Mouse (Mus musculus) lung, adult 18-20 months (tissue): ENCODE measurements around the gene Ndufs2.

ENCODE experiments used
- DNase-seq, 2 experiments: peaks; one replicate each; pipeline ENCODE4 v3.0.0; 2022; ENCODE audit warnings: mixed read lengths in 2 of 2

Ndufs2 gene

DNA sequence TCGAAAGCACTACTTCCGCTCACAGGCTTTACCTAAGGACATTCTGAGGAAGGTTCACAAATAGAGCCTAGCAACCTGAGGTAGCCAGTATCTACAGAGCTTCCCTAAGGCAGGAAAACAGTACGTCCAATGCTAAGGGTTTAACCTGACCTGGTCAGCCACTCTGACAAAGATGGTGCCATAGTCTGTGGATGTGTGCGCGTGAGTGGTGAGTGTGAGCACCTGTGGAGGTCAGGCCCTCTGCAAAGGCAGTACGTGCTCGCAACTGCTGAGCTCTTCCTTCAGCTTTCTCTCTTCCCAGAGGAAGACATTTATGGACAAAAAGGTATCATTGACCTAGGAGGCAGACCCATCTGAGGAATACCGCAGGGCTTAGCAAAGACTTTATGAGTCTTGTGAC lies 27.2 kb upstream of the Ndufs2 start:
- DNase-seq: peak in 1 of 2 experiments; percentile 1

DNA sequence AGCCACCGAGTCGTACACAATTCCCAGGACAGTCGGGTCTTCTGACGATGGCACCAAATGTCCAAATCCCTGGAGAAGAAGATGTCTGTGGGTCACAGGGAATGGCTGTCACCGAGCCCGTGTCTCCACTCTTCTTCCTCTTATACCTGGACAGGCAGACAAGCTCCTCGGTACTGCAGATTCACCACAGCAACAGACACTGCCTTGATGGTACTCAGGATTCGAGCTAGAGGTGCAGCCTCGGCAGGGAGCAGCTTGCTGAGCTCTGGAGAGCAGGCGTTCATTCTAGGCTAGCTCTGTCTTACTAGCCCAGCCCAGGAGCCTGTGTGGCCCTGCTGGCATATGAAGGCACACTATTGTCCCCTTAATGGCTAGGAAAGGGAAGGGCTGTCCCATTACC lies 26.5 kb upstream of the Ndufs2 start:
- no peak for DNase-seq

DNA sequence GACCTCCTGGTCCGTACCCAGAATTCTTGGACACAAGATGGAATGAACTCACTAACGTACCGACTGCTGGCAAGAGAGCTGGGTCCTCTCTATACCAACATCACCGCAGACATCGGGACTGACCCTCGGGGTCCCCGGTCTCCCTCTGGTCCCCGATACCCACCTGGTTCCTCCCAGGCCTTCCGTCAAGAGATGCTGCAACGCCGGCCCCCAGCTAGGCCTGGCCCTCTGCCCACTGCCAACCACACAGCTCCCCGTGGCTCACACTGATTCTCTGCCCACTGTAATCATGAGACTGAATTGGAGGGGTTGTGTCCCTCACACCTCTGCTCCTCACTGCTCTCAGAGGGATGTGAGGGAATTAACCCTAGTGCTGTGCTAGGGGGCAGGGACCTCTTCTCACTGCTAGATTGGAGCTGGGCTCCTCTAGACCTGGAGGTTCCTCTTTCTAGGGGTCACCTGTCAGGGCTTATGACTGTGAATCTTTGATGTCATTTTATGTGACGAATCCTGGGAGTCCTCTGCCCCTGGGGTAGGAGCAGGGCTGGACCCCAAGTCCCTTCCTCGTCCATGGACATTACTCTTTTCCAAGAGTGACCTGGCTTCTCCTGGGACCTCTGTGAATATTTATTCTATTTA lies 25.0 kb upstream of the Ndufs2 start:
- no peak for DNase-seq

DNA sequence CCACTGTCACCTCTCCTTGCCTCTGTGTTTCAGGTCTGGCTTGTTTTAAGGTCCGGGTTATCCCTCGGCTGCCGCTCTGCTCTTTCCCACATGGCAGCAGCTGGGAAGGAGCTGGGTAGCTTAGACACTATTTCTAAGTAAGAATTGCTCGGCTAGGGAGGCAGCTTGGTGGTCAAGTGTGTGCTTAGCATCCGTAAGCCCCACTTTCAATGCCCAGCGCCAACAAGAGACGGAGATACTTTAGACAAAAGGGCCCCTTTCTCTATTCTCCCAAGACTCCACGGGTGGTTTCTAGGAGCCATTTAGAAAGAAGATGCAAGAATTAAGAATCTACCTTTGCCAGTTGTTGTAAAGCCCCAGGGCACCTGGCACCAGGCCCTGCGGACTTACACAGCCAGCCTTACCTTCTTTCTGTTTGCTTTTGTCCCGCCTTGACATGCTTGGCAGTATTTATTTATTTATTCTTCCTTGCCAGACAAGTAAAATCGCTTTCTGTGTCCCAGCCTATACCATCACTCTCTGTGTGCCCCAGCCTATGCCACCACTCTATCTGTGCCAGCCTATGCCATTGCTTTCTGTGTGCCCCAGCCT lies 24.1 kb upstream of the Ndufs2 start:
- DNase-seq: peak in 1 of 2 experiments; percentile 39

DNA sequence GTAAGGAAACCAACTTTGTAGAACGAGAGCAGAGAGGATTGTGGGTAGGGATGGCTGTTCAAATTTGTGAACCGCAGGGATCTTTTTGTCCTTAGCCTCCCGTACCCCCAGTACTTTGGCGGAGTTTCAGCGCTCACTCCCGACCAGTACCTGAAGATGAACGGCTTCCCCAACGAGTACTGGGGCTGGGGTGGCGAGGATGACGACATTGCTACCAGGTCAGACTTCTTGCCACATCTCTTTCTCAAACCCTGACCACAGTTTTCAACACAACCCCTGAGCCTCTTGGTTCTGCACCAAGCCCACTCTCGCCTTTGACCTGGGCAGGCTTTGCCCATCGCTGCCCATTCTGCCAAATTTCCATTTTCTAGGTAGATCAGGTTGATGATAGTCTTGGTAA lies 23.0 kb upstream of the Ndufs2 start:
- DNase-seq: no peak

DNA sequence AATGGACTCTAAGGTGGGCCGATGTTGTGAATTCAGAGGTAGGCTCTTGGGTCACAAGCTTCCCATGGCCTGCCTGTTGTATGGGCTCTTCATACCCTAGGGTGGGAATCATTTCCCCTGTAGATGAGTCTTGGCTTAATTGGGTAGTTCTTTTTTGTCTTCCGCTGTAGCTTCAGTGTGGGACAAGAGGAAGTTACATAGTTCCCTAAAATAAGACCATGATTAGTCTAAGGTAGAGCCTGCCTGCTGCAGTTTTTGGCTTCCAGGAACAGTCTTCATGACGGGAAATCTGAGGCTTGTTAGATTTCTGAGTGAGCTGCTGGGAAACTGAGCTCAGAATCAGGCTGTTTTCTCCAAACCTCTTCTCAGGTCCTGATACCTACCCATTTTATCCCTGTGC lies 20.9 kb upstream of the Ndufs2 start:
- no peak for DNase-seq

DNA sequence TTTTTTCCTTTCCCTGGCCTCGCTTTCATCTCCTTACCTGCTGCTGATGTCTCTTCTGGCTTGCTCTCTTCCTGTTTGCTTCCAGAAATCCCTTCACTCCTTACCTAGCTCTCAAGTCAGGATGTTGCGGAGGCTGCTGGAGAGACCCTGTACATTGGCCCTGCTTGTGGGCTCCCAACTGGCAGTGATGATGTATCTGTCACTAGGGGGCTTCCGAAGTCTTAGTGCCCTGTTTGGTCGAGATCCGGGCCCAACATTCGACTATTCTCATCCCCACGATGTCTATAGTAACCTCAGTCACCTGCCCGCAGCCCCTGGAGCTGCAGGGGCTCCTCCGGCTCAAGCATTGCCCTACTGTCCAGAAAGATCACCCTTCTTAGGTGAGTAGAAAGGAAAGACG lies 20.4 kb upstream of the Ndufs2 start:
- no peak for DNase-seq

DNA sequence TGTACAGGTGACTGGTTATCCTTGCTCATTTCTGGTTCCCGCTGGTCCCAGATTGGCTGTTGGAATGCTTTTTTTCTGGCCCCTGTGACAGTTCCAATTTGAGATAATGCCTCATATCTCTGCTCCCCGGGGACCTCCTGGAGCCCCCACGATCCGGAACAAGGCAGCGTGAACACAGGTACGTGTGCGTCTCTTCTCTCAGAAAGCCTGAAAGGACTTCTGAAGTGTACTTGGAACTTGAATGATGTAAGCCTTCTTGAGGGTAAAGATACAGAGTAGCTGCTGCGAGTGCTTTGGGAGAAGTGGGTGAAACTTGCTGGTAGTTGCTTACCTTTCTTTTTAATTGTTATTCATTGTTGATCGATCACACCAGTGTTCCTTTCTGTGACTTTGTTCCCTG lies 20.0 kb upstream of the Ndufs2 start:
- no peak for DNase-seq

DNA sequence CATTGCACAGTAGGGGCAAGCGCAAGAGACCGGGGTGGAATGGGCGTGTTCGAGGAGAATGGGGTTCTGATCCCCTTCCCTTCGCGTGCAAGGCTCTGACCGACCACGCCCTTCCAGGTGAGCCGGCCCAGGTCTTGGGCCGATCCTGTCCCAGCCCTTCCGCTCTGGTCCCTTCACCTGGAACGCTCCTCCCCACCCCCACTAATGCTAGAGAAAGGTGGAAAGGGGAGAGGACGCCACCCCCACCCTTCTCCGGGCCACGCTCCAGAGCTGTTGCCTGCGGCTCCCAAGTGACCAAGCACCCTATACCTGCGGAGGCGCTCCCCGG lies 19.3 kb upstream of the Ndufs2 start:
- peak; percentile 77 to 83 for DNase-seq

DNA sequence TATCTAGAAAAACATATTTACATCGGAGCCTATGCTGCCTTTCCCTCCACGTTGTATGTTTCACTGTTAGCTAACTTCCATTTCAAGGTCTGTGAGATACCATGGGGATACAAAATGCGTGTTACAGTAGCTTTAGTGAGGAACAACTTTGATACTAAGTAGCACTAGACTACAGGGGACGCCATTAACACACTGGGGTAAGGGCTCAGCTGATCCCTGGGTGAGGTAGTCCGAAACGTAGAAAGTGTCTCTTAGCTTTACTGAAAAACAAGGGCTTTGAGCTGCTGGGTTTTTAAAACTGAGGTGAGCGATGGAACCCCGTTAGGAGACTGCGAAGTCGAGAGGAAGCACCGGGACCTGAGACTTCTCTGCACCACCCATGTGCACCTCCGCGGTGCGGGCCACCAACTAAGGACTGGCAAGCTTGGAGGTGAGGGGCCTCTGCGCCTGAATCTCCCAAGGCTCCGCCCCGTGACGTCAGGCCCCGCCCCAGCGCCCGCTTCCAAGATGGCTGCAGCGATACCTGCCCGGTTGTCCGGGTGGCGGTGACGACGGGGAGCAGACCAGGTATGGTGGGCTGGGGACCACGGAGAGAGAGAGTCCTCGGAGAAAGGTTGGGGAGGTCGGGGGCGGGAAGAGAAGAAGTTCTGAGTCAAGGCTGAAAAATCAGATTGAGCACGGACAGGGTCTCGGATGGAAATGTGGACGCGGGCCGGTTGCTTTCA lies 18.8 kb upstream of the Ndufs2 start, which contains the start of gene B4galt3:
Gene B4galt3 (plus strand): TSS at position 481 of the 725 bp plus-strand sequence.
- DNase-seq: peak; percentile 96 to 97

DNA sequence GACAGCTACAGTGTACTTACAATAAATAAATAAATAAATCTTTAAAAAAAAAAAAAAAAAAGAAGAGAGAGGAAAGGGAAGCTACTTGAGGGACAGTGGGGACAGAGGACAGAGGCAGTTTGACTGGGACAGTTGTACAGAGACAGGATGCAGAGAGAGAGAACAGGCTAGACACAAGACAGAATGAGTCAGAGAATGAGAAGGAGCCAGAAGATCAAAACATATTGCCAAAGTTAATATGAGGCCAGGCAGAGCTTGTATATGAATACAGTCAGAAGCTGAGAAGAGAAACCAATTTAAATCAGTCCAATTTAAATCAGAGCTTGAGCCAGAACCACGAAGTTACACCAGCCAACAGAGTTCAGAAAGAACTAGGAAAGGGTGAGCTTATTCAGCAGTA lies 17.2 kb upstream of the Ndufs2 start:
- DNase-seq: no peak

DNA sequence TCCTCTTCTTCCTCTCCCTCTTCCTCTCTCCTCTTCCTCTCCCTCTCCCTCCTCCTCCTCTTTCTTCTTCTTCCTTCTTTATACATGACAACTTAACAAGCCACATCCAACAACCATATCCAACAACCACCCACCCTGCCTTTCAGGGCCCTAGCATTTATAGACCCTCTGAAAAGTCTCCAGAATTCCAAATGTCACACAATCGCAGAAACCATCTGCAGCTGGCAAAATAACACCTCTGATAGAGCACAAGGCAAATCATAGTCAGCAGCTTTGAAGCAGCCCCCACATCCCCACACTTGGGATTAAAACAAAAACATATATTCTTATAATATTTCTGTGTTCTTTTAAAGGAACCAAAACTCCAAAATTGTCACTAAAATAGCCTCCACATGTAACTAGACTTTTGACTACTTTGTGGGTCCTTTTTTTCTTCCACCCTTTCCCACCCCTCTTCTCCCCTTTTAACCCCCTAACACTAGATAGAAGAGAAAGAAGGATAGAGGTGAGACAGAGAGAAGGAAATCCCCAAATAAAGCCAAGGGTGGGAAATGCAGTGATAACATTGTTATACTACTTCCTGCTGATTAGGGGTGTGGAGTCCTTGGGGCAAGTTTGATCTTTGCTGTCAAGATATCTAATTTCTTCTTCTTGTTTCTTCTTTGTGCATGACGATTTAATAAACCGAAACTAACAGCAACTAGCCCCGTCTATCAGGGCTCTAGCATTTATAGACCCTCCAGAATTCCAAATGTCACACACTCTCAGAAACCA lies 15.0 kb upstream of the Ndufs2 start:
- no peak for DNase-seq

DNA sequence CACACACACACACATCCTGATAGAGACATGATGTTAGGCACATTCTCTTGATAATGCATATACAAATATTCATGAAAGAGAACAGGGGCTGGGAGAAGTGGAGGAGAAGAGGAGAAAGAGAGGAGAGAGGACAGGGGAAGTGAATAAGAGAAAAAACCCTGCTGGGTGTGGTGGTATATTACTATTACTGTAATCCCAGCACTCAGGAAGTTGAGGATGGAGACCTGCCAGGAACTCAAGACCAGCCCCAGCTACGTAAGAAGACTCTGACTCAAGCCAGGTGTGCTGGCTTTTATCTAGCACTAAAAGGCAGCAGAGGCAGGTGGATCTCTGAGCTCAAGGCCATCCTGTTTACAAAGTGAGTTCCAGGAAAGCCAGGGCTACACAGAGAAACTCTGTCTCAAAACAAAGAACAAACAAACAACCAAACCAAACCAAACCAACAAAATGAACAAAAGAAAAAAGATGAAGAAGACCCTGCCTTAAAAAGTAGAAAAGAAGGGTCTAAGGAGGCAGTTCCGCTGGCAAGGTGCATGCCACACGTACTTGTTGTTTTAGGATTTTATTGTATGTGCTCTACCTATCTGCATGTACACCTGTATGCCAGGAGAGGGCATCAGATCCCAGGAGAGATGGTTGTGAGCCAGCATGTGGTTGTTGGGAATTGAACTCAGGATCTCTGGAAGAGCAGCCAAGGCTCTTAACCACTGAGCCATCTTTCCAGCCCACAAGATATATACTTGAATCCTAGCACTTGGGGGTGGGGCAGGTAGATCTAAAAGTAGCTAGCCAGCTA lies 12.7 kb upstream of the Ndufs2 start:
- DNase-seq: no peak

DNA sequence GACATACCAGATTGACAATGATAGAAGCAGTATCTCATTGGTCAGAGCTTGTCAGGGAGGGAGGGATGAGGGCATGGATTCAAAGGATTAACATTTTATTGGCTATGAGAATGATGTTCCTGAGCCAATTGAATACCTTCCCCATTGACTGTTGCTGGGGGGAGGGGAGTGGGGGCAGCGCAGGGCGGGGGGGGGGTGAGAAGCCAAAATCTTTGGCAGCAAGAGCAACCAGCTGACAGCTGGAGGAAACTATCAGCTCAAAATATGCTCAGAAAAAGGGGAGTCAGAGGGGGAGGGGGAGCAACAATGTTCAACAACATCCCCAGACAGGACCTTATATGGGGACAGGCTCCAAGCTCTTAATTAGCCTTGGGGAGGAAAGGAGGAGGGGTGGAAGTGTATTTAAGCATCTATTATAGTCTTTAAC lies 12.0 kb upstream of the Ndufs2 start:
- DNase-seq: peak in 1 of 2 experiments; percentile 45

DNA sequence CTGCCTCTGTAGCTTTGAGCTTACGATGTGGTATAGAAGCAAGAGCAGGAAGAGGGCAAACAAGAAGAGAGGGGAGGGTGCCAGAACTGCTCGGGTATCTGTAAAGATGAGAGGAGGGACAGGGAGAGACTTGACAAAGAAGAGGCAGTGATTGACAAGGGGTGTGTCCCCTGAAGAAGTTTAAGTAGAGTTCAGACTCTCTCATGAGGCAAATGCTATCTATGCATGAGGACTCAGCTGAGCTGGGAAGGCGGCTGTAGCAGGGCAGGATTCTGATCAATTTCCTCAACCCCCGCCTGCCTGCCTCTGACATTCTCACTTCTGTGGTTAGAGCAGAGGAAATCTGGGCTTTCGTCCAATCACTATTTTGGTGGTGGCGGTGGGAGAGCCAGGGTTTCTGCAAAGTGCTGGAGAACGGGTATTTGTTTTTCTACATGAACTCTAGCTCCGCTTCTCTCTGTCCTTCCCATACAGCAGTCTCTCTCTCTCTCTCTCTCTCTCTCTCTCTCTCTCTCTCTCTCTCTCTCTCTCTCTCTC lies 11.5 kb upstream of the Ndufs2 start:
- DNase-seq: peak; percentile 66 to 72

DNA sequence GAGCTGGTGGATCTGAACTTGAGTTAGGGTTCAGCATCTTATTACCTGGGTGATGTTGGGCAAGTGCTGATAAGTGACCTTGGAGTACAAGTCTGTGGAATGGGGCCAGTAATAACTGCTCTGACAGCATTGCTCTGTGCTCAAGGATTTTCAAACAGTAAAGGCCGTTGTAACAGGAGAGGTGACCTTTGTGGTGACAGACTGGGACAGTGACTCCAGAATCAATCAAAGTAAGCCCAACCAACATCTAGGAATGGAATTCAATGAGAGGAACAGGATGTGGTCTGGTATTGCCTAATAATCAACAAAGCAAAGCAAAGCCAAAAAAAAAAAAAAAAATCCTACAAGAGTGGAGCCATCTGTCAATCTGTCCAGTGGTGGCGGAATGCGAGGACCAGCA lies 9.1 kb upstream of the Ndufs2 start:
- no peak for DNase-seq

DNA sequence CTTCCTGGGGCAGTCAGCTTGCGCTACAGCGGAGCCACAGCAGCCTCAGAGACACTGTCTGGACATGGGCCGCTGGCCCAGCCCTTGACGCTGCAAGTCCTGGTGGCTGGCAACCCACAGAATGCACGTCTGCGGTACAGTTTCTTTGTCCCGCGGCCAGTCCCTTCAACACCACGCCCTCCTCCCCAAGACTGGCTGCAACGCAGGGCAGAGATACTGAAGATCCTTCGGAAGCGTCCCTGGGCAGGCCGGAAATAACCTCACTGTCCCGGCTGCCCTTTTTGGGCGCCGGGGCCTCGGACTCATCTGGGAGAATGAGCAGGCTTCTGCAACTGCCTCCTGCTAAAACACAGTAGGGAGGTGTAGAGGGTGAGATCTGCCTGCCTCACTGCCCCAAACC lies 7.7 kb upstream of the Ndufs2 start:
- no peak for DNase-seq

DNA sequence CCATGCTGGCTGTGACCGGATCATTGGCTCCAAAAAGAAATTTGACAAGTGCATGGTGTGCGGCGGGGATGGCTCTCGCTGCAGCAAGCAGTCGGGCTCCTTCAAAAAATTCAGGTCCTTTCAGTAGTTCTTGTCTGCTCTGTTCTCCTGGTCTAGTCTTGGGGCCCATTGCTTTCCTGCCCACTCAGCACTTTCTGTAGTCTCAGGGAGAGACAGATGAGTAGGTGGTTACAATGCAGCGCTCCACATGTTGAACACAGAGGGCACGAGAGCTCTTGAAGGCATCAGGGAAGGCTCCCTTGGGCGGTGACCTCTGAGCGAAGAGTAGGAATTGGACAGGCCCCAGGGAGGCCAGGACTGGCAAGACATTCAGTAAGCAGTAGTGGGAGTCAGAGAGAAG lies 6.6 kb upstream of the Ndufs2 start:
- no peak for DNase-seq

DNA sequence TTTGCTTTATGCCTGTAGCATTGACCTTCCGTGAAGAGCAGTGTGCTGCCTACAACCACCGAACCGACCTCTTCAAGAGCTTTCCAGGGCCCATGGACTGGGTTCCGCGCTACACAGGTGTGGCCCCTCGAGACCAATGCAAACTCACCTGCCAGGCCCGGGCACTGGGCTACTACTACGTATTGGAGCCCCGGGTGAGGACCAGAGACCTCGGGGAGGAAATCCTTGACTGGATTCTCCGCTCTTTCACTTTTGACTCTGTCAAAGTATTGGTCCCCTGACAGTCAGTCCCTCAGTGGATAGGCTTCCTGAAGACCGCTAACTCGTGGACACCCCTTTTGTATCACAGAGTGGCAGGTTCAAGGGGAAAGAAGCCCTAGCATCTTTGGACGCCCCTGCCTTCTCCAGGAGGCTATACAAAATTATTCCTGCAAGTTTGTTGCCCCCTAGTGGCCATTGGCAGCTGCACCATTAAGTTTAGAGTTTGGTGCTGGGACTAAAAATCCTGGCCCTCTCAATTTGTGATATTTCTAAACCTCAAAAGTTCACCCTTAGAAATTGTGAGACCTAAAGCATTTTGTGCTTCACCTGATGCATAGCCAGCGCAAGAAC lies 5.9 kb upstream of the Ndufs2 start:
- peak; percentile 53 to 70 for DNase-seq

DNA sequence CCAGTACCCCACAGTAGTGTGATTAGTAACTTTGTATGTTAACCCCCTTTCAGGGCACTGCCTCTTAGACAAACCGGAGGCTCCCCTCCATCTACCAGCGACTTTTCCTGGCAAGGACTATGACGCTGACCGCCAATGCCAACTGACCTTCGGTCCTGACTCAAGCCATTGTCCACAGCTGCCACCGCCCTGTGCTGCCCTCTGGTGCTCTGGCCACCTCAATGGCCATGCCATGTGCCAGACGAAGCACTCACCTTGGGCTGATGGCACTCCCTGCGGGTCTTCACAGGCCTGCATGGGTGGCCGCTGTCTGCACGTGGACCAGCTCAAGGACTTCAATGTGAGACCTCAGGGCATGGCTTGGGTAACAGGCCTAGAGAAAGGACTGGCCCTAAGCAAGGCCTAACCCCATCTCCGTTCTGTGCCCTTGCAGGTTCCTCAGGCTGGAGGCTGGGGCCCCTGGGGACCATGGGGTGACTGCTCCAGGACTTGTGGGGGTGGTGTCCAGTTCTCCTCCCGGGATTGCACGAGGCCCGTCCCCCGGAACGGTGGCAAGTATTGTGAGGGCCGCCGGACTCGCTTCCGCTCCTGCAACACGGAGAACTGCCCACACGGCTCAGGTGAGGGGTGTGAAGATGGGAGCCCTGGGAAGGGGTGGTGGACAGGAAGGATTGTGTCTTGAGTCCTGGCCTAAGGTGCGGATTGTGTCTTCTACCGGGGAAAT lies 5.1 kb upstream of the Ndufs2 start:
- no peak for DNase-seq

DNA sequence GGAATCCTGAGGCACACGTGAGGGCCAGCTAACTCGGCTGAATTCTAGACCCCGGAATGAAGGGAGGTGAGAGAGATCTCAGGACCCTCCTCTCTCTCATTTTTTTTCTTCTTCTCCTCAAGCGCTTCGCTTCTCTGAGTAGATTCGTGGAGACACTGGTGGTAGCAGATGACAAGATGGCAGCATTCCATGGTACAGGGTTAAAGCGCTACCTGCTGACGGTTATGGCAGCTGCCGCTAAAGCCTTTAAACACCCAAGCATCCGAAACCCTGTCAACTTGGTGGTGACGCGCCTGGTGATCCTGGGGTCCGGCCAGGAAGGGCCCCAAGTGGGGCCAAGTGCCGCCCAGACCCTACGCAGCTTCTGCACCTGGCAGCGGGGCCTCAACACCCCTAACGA lies 1.2 kb upstream of the Ndufs2 start:
- no peak for DNase-seq
